Mouse (Mus musculus): ENCODE measurements around the gene Lrrc41.

Lrrc41 gene

DNA sequence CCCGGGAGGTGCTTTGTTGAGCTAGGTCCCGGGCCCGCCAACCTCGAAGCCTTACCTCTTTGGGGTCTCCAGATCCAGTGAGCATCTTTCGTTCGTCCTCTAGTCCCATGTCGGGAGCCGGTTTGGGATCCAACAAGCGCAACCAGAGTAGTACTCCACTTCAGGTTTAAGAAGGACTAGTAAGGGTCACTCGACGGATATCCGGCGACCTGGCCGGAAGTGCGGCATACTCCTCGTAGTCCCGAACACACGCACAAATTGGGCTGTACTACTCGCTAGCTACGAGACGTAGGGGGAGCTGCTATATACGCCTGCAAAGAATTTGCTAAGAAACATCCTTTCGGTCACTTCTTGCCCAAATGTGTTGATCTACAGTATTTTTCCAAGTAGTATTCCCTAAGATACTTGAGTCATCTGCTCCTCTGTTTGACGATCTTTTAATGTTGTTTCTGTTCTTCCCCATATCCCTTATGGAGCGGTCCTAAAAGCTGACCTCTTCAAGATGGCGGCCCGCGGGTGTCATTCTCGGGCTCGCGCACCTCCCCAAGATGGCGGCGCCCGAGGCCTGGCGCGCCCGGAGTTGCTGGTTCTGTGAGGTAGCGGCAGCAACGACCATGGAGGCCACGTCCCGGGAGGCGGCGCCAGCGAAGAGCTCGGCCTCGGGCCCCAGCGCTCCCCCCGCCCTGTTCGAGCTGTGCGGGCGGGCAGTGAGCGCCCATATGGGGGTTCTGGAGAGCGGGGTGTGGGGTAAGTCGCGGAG, at the start of gene Lrrc41, which contains the start of gene Uqcrh:
Gene Lrrc41, plus strand, starts transcription at position 409 of the 760 bp plus-strand sequence.
Gene Uqcrh, minus strand, starts transcription at position 211 of the 760 bp plus-strand sequence.
- DNase-seq (ENCODE audit: low spot score): peak; percentile 93

DNA sequence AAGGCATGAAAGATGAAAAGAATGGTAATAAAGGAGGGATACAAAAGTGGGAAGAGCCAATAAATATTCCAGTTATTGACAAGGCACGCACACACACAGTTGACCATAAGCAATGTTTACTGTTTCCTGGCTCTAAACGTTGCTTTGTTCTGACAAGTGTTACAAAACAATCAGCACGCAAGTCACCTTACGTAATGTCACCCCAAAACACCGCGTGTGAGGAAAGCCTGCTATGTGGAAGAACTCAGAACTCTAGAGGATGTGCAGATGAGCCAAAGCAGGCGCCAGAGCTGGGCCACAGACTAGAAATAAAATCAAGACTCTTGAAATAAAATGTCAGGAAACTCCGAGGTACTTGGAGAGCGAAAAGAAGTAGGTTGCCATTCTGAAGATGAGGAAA, 42.2 kb upstream of the Lrrc41 start:
- no peak for DNase-seq (ENCODE audit: low spot score)

DNA sequence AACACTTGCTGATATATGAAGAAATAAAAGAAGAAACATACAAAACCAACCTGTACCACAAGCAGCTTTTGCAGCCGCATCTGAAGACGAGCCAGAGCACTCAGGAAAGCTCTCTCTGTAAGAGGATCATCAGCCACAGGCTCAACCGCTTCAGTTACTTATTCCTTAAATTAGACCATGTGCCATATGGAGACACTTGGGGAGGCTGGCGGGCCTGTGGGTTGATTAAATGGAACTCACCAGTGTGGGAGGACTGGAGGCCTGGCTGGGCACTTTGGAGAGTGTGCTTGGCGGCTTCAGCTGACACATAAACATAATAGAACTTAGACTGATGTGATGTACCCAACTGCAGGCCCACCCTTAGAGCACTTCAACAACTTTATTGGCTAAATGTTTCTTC, 41.7 kb upstream of the Lrrc41 start:
- no peak for DNase-seq (ENCODE audit: low spot score)

DNA sequence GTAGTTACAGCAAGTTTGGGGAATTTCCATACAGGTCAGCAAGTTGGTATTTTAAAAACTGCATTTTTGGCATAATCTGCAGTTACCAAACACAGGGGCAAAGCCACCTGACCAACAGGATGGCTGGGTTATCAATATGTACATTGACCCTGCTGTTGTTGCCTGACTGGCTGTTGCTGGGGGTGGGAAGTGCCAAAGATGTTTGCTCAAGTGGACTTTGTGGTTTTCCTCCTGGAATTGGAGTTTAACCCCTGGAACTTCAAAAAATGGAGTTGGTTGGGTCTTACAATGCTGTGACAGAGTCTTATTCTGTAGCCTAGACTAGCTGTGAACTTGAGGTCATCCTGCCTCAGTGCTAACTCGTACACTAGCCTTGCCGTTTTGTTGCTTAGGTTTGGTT, 34.6 kb upstream of the Lrrc41 start:
- no peak for DNase-seq (ENCODE audit: low spot score)

DNA sequence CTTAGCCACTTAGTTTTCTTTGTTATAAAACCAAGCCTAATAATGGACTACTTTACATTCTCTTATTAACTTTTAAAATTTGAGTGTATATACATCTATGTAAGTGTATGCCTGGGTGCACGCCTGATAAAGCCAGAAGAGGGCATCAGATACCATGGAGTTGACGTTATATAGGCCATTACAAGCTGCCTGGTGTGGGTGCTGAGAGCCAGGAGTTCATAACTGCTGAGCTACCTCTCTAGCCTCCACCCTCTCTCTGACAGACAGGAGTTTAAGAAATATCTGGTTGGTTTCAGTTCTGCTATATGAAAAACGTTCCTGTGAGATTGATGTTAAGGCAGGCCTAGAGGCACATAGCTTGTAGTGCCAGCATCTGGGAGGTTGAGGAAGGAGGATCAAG, 32.9 kb upstream of the Lrrc41 start:
- DNase-seq (ENCODE audit: low spot score): no peak

DNA sequence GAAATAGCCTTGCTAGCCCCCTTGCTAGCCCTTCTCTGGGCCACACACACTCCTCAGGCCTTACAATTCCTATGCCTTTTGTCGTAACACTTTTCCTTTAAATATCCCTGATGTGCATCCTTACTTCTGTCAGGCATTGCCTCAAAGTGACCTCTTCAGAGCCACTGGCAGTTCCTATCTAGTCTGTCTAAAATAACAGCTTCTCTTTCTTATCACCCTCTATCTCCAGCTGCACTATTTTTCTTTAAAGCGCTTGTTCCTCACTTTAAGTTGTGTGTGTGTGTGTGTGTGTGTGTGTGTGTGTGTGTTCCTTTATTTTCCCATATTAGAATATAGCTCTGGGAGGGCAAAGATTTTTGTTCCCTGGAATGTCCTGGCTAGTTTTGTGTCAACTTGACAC, 28.5 kb upstream of the Lrrc41 start:
- DNase-seq (ENCODE audit: low spot score): no peak

DNA sequence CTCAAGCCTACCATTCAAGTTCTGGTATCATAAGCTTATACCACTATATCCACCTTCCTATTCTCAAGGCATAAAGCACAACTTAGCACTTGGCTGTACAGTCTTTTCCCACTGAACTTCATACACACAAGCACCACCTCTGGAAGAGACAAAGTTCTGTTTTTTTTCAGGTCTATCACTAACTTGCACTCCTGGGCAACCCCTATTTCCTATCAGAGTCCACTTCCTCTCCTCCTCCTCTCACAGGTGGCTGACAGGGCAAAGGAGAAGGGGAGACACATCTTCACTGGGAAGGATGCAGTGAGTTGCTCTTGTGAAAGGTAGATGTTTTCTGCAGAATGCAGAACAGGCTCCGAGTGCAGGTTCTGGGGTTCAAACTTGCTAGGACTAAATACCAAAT, 27.4 kb upstream of the Lrrc41 start:
- DNase-seq (ENCODE audit: low spot score): no peak

GRCm38 (mm10) chr4:116048130-116048920, 26.7 kb upstream of the Lrrc41 start:
- no peak for DNase-seq (ENCODE audit: low spot score)

GRCm38 (mm10) chr4:116049211-116049610, 25.9 kb upstream of the Lrrc41 start:
- DNase-seq (ENCODE audit: low spot score): no peak

DNA sequence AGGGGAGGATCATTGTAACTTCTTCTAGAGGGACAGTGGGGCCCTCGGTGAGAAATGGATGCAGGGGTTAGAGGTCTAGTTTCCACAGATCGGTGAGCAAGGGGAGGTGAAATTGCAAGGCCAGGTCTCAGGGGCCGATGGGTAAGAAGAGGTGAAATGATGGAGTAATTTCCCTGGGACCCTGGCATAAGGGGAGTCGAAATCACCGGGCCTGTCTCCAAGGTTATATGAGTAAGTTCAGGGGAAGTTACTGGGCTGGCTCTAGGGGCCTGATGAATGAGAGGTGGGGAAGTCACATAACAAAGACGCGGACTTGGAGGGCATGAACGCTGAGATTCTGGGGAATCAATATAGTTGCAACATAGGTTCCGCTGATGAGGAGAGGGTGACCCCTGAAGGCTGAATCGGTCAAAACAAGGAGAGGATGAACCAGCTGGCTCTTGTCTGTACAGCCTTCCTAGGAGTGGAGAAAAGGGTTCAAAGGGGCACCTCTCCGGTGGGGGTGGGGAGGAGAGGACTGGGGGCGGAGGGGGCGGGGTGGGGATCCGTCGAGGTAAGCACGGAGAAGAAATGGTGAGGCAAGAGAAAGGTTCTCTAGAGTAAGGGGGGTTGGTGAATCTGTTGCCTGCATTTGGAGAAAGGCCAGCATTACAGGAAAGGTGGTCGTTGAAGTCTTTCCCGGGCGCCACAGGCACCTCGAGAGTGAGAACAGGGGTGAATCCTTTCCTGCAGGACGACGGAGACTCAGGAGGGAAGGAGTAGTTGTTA, 22.4 kb upstream of the Lrrc41 start:
- DNase-seq (ENCODE audit: low spot score): peak; percentile 28

DNA sequence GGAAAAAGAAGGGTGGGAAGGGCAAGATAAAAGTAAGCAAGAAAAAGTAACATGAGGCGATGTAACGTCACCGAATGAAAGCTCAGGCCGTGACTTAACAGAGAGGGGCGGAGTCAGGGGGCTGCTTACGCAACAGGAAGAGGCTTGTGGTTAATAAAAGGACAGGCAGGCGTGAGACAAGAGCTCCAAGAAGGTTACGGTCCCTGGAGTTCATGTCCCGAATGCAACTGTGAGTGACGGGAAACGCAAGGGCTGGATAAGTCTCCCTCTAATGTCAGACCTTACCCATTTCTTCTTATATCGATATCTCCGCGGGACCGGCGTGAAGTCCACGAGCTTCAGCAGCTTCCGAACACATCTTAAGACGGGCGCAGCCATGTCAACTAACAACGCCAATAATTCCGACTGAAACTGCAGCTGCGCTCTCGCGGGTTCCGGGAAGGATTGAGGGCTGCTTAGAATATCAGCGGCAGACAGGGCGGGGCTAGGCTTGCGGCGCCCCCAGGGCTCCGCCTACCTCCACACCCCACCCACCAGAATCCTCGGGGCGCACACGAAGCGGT, 21.6 kb upstream of the Lrrc41 start, which contains the start of gene Nsun4:
Gene Nsun4, minus strand, starts transcription at position 478 of the 563 bp plus-strand sequence.
- DNase-seq (ENCODE audit: low spot score): peak; percentile 89

DNA sequence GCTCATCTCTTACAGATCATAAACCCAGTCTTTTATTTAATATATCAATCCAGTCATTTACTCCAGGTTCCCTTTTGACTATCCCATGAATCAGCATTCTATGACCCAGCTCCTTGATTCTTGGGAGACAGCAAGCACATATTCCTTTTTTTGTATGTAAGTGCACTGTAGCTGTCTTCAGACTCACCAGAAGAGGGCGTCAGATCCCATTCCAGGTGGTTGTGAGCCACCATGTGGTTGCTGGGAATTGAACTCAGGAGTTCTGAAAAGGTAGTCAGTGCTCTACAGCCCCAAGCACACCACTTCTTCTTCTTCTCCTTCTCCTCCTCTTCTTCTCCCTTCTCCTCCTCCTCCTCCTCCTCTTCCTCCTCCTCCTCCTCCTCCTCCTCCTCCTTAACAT, 17.5 kb upstream of the Lrrc41 start:
- DNase-seq (ENCODE audit: low spot score): no peak

DNA sequence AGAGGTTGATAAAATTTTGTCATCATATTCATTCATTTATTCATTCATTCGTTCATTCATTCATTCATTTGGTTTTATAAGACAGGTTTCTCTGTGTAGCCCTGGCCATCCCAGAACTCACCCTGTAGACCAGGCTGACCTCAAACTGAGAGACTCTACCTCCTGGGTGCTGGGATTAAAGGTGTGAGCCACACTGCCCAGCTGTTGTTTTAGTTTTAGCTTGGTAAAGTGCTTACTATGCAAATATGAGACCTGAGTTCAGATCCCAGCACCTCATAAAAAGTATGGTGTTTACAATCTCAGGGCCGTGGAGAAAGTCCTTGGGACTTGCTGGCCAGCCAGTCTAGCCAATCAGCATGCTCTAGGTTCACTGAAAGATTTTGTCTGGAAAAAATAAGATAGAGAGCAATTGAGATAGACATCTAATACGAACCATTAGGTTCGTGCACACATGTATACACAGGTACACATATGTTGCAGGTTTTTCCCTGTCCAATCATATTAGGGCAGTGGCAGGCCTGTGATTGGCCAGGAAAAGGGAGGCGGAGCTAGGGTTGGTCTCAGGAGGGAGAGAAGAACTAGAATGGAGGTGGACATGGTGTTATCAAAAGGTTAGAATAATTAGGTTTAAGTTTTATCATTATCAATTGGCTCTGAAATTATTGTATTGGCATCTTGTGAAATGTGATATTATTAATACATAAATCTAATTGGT, 15.9 kb upstream of the Lrrc41 start:
- DNase-seq (ENCODE audit: low spot score): no peak

DNA sequence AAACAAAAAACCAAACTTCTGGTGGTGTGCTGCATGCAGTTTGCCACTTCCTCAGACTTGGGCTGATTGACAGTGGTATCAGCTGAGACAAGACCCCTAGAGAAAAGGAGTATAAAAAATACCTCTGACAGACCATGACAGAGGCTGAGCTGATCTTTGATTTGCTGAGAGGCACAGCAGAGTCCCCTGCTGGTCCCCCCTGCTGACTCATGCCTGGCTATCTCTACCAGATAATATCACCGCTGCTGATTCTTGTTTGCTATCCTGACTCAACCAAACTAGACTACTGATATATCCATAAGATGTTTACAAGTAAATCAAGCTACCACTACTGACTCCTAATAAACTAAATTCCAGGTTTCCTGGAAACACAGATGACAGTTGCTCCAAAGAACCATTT, 11.2 kb upstream of the Lrrc41 start:
- no peak for DNase-seq (ENCODE audit: low spot score)

GRCm38 (mm10) chr4:116070116-116070515, 5.0 kb upstream of the Lrrc41 start:
- DNase-seq (ENCODE audit: low spot score): no peak

DNA sequence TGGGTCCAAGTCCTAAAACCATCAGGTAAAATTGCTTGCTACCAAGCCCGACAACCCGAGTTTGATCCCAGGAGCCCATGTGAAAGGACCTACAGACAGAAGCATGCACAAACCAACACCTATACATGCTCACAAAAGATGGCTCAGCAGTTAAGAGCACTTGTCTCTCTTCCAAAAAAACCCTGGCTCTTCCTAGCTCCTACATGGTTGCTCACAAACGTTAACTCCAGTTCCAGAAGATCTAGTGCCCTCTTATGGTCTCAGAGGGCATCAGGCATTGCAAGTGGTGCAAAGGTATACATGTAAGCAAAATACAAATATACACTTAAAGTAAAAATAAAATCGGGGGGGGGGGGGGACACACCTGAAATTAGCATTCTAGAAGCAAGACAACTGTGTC, 1.9 kb upstream of the Lrrc41 start:
- no peak for DNase-seq (ENCODE audit: low spot score)

DNA sequence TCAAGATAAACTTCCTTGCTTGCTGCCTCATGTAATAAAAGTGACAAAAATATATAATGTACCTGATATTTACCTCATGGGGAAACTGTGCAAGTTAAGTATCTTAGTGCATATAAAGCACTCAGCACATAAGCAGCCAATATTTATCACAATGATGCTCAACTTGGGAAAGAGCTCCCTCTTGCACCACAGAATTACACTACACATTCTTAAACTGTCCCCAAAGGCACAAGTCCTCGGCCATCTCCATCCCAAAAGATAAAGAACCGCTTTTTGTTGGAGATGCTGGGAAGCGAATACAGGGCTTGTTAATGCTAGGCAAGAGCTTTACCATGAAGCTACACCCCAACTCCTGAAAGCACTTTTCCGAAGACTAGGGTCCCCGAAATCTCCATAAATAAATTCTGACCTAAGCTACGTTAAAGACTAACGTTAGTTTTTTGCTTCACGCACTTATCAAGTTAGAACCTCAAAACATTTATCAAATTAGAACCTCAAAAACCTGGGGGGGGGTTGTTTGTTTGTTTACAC, 859 bp upstream of the Lrrc41 start:
- DNase-seq (ENCODE audit: low spot score): no peak

GRCm38 (mm10) chr4:116075631-116076368, 731 bp downstream of the Lrrc41 start:
- peak; percentile 74 for DNase-seq (ENCODE audit: low spot score)

- peak; percentile 76 for DNase-seq (ENCODE audit: low spot score)
These were observed 1.5 kb downstream of the Lrrc41 start for GRCm38 (mm10) chr4:116076369-116077231.

Data from ovary, postnatal 36 days (tissue).